Mouse (Mus musculus) ES-Bruce4 (cell line): Measurements from ENCODE around the gene 9130230L23Rik.

Experiments
- CTCF ChIP-seq: IDR thresholded peaks from one replicate; pipeline ENCODE4 v1.8.1; 2011; ENCODE audit warnings: low read depth, low read length
- EP300 ChIP-seq: IDR thresholded peaks from 2 replicates; pipeline ENCODE4 v1.6.1; 2011; ENCODE audit warnings: low read depth, low read length; ENCODE audit not compliant: insufficient read depth

DNA sequence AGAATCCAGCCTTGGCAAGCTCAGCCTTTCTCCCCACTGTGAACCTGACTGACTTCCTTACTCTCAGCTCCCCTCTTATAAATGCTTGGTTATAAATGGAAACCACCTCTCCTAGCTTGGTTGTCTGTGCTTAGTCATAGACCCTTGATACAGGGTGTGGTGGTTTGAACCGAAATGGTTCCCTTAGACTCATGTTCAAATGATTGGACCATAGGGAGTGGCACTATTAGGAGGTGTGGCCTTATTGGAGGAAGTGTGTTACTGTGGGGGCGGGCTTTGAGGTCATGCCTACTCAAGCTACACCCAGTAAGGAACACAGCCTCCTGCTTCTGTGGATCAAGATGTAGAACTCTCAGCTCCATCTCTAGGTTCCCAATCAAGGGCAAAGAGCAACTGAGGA lies 12.9 kb downstream of the 9130230L23Rik start:
- TF ChIP-seq CTCF (no peak), EP300 (no peak)
